Mouse (Mus musculus): ENCODE data around the gene Ddx42. TPM values are rescaled to one million over a fixed set of nuclear protein-coding genes. Genes with fewer than 3 reads are reported as not detected.
"Not testable (repeated sequence)": the region's sequence is repeated elsewhere in the genome, so short reads cannot be mapped to it uniquely, and the experiment has no call there.

The Ddx42 gene
- total RNA-seq, 2 experiments from 2014 or later, result 42.1 to 55.2 TPM

- DNase-seq (ENCODE audit: low spot score in 2 of 2), result no peak
Measured at GRCm38 (mm10) chr11:106200756-106201155, 16.0 kb upstream of the Ddx42 start.

- no peak for DNase-seq (ENCODE audit: low spot score in 2 of 2)
Measured at GRCm38 (mm10) chr11:106201337-106202122, 15.2 kb upstream of the Ddx42 start.

GRCm38 (mm10) chr11:106202123-106202465, 14.6 kb upstream of the Ddx42 start, which contains the start of gene Strada:
Gene Strada (minus strand): TSS chr11:106202168.
- DNase-seq (ENCODE audit: low spot score in 2 of 2), result no peak

- DNase-seq (ENCODE audit: low spot score in 2 of 2), result no peak
Measured at GRCm38 (mm10) chr11:106212771-106213170, 4.0 kb upstream of the Ddx42 start.

- DNase-seq (ENCODE audit: low spot score in 2 of 2), result no peak
Measured at GRCm38 (mm10) chr11:106214856-106215255, 1.9 kb upstream of the Ddx42 start.

GRCm38 (mm10) chr11:106215450-106215859, 1.3 kb upstream of the Ddx42 start:
- DNase-seq (ENCODE audit: low spot score in 2 of 2), result no peak

- DNase-seq (ENCODE audit: low spot score in 2 of 2), result peak; percentile 79 to 80
Measured at GRCm38 (mm10) chr11:106215927-106216729, 598 bp upstream of the Ddx42 start, which contains the start of gene Ccdc47. Gene Ccdc47 (minus strand): TSS chr11:106216344.

- DNase-seq (ENCODE audit: low spot score in 2 of 2), result no peak
Measured at GRCm38 (mm10) chr11:106220603-106221002, 3.9 kb downstream of the Ddx42 start.

- not testable (repeated sequence) for DNase-seq (ENCODE audit: low spot score in 2 of 2)
Measured at GRCm38 (mm10) chr11:106233978-106234377, 17.3 kb downstream of the Ddx42 start.

GRCm38 (mm10) chr11:106246834-106247233, 30.1 kb downstream of the Ddx42 start:
- no peak for DNase-seq (ENCODE audit: low spot score in 2 of 2)

- no peak for DNase-seq (ENCODE audit: low spot score in 2 of 2)
Measured at GRCm38 (mm10) chr11:106249326-106249725, 32.6 kb downstream of the Ddx42 start.

GRCm38 (mm10) chr11:106254767-106255166, 38.0 kb downstream of the Ddx42 start:
- no peak for DNase-seq (ENCODE audit: low spot score in 2 of 2)

GRCm38 (mm10) chr11:106255174-106255573, 38.4 kb downstream of the Ddx42 start:
- no peak for DNase-seq (ENCODE audit: low spot score in 2 of 2)

GRCm38 (mm10) chr11:106255685-106256451, 39.1 kb downstream of the Ddx42 start, which contains the start of the genes Ftsj3 and Psmc5:
Gene Ftsj3 (minus strand): TSS chr11:106256079.
Gene Psmc5 (plus strand): TSS chr11:106256154.
- DNase-seq (ENCODE audit: low spot score in 2 of 2), result peak; percentile 98

GRCm38 (mm10) chr11:106256775-106257174, 40.0 kb downstream of the Ddx42 start:
- no peak for DNase-seq (ENCODE audit: low spot score in 2 of 2)

GRCm38 (mm10) chr11:106260826-106261450, 44.2 kb downstream of the Ddx42 start:
- no peak for DNase-seq (ENCODE audit: low spot score in 2 of 2)

- DNase-seq (ENCODE audit: low spot score in 2 of 2), result no peak
Measured at GRCm38 (mm10) chr11:106263963-106264362, 47.2 kb downstream of the Ddx42 start.

GRCm38 (mm10) chr11:106264988-106265387, 48.3 kb downstream of the Ddx42 start:
- no peak for DNase-seq (ENCODE audit: low spot score in 2 of 2)

- no peak for DNase-seq (ENCODE audit: low spot score in 2 of 2)
Measured at GRCm38 (mm10) chr11:106265570-106265969, 48.8 kb downstream of the Ddx42 start.

- DNase-seq (ENCODE audit: low spot score in 2 of 2), result no peak
Measured at GRCm38 (mm10) chr11:106266431-106266830, 49.7 kb downstream of the Ddx42 start.
